Mouse (Mus musculus) liver, embryonic 14.5 days (tissue): ENCODE data around the gene Stard13. TPM values are rescaled to one million over a fixed set of nuclear protein-coding genes. Genes with fewer than 3 reads are reported as not detected.

ENCODE experiments used
- ATAC-seq: fragments of 200-750 bp; cut with Nextera tagmentation; 2 replicates; pipeline ENCODE4 v1.8.0; 2017; ENCODE audit warnings: moderate number of reproducible peaks, mild to moderate bottlenecking, moderate library complexity; ENCODE audit not compliant: insufficient read depth
- DNase-seq, 3 experiments: peaks; one replicate each; pipeline ENCODE4 v3.0.0-alpha.2; 2012 to 2013; ENCODE audit warnings: low read depth in 3 of 3, low spot score in 3 of 3
- H3K27ac ChIP-seq: fragments of 300-500 bp; sonication (generic); 2 replicates; pipeline ENCODE4 v1.5.1; 2014; ENCODE audit warnings: moderate library complexity, mild to moderate bottlenecking, control low read depth, inconsistent platforms
- H3K27me3 ChIP-seq: fragments of 300-500 bp; sonication (generic); 2 replicates; pipeline ENCODE4 v1.6.1; 2014; ENCODE audit warnings: mild to moderate bottlenecking, low read length, moderate library complexity; ENCODE audit not compliant: control insufficient read depth, insufficient read depth
- H3K36me3 ChIP-seq: fragments of 300-500 bp; sonication (generic); replicated peaks from 2 replicates; pipeline ENCODE4 v1.6.1; 2014; ENCODE audit warnings: low read depth; ENCODE audit not compliant: control insufficient read depth, insufficient read depth
- H3K4me1 ChIP-seq, 2 experiments: fragments of 200-500 bp in 1 of 2; fragments of 300-500 bp in 1 of 2; sonication (generic) in 1 of 2; replicated peaks; 2 replicates each; pipeline ENCODE4 v1.6.1; 2012 to 2014; ENCODE audit warnings: antibody characterized with exemption in 1 of 2, inconsistent platforms in 1 of 2, low read length in 1 of 2; ENCODE audit not compliant: control insufficient read depth in 2 of 2, insufficient read depth in 2 of 2
- H3K4me2 ChIP-seq: fragments of 300-500 bp; sonication (generic); 2 replicates; pipeline ENCODE4 v1.6.1; 2014; ENCODE audit warnings: low read depth, mild to moderate bottlenecking, control low read depth, moderate library complexity
- H3K4me3 ChIP-seq, 2 experiments: fragments of 200-500 bp in 1 of 2; fragments of 300-500 bp in 1 of 2; sonication (generic) in 1 of 2; 2 replicates each; pipeline ENCODE4 v1.5.1; 2012 to 2014; ENCODE audit warnings: low read depth in 2 of 2, low read length in 2 of 2, mild to moderate bottlenecking in 2 of 2, control low read depth in 1 of 2, inconsistent platforms in 1 of 2, moderate library complexity in 1 of 2; ENCODE audit not compliant: insufficient read depth in 1 of 2
- H3K9ac ChIP-seq: fragments of 300-500 bp; sonication (generic); replicated peaks from 2 replicates; pipeline ENCODE4 v1.6.1; 2014; ENCODE audit warnings: mild to moderate bottlenecking, control low read depth, moderate library complexity
- H3K9me3 ChIP-seq: fragments of 300-500 bp; sonication (generic); 2 replicates; pipeline ENCODE4 v1.6.1; 2016; ENCODE audit warnings: low read length, mixed read lengths; ENCODE audit not compliant: control insufficient read depth
- CTCF ChIP-seq: IDR thresholded peaks from 2 replicates; pipeline ENCODE4 v1.5.1; 2016; ENCODE audit warnings: antibody characterized with exemption, low read depth, control low read depth
- EP300 ChIP-seq: IDR thresholded peaks from 2 replicates; pipeline ENCODE4 v1.6.1; 2016; ENCODE audit warnings: antibody characterized with exemption, low read depth
- WGBS: fragments of 180-500 bp; shearing (Covaris S2); extraction: QIAGEN DNeasy Blood & Tissue Kit; methylation state at CpG from one replicate; pipeline ENCODE4 v1.1.7; 2014; ENCODE audit not compliant: insufficient replicate concordance; 5-methylcytosine and 5-hydroxymethylcytosine counted together
- polyA plus RNA-seq, 2 experiments: library from polyadenylated mRNA; depleted of rRNA in 1 of 2; stranded (reverse) in 1 of 2; unstranded in 1 of 2; fragments of >200 nt; fragmentation: Nextera tagmentation in 1 of 2; extraction: Ambion mirVana in 1 of 2; gene quantifications; 2 replicates each; pipeline versions ENCODE4 v1.2.1 to v1.2.3; 2012 to 2014

Stard13 gene
- polyA plus RNA-seq, 2 experiments, result 0.56 to 1.1 TPM

GRCm38 (mm10) chr5:151185286-151185856 lies 48.3 kb downstream of the Stard13 start:
- TF ChIP-seq EP300, result no peak
- no peak for TF ChIP-seq CTCF
- WGBS, result 26% methylated on average over 8 of the region's 8 CpGs
- no peak overlapping the region for H3K27ac ChIP-seq
- ATAC-seq (no peak), DNase-seq (no peak)
- H3K27me3 ChIP-seq, result no peaks in the 10 kb centered on the region
- no peak overlapping the region for H3K9ac ChIP-seq
- no peak overlapping the region for H3K4me2 ChIP-seq
- no peak overlapping the region for H3K4me3 ChIP-seq
- no peaks in the 10 kb centered on the region for H3K9me3 ChIP-seq
- H3K4me1 ChIP-seq, result peaks cover 0 to 4% of the 10 kb centered on the region in 2 experiments; a peak in 1 of 4 replicates
- H3K36me3 ChIP-seq, result no peaks in the 10 kb centered on the region

- Histone ChIP-seq H3K9ac (no peak overlapping the region), H3K4me1 (peaks cover 0 to 2% of the 10 kb centered on the region in 2 experiments; a peak in 1 of 4 replicates), H3K27ac (no peak overlapping the region), H3K4me3 (no peak overlapping the region), H3K4me2 (no peak overlapping the region), H3K27me3 (no peaks in the 10 kb centered on the region), H3K9me3 (no peaks in the 10 kb centered on the region), H3K36me3 (no peaks in the 10 kb centered on the region)
- WGBS, result 45% methylated on average over 11 of the region's 11 CpGs
- DNase-seq (no peak), ATAC-seq (no peak)
- no peak for TF ChIP-seq CTCF
- TF ChIP-seq EP300, result no peak
Measured at GRCm38 (mm10) chr5:151183656-151184240, 49.9 kb downstream of the Stard13 start.

- ATAC-seq, result no peak
- WGBS, result 77% methylated on average over 8 of the region's 8 CpGs
- Histone ChIP-seq H3K36me3 (no peaks in the 10 kb centered on the region), H3K27me3 (no peaks in the 10 kb centered on the region), H3K9me3 (no peaks in the 10 kb centered on the region), H3K4me3 (no peak overlapping the region), H3K27ac (no peak overlapping the region), H3K4me2 (no peak overlapping the region), H3K4me1 (no peaks in the 10 kb centered on the region; a peak in 1 of 4 replicates), H3K9ac (no peak overlapping the region)
- TF ChIP-seq EP300, result no peak
- no peak for TF ChIP-seq CTCF
- DNase-seq, result no peak
Measured at GRCm38 (mm10) chr5:151181288-151181687, 52.3 kb downstream of the Stard13 start.

GRCm38 (mm10) chr5:151180176-151180785 lies 53.4 kb downstream of the Stard13 start:
- no peak for TF ChIP-seq CTCF
- no peak for TF ChIP-seq EP300
- Histone ChIP-seq H3K36me3 (no peaks in the 10 kb centered on the region), H3K9ac (no peak overlapping the region), H3K4me3 (no peak overlapping the region), H3K27me3 (no peaks in the 10 kb centered on the region), H3K4me2 (no peak overlapping the region), H3K4me1 (peaks cover 0 to 6% of the 10 kb centered on the region in 2 experiments; a peak in 2 of 4 replicates), H3K9me3 (no peaks in the 10 kb centered on the region), H3K27ac (no peak overlapping the region)
- WGBS, result 62% methylated on average over 9 of the region's 9 CpGs
- no peak for ATAC-seq
- DNase-seq, result no peak

- TF ChIP-seq EP300 (no peak), CTCF (no peak)
- Histone ChIP-seq H3K4me3 (no peak overlapping the region), H3K9ac (no peak overlapping the region), H3K36me3 (no peaks in the 10 kb centered on the region), H3K9me3 (no peaks in the 10 kb centered on the region), H3K27me3 (no peaks in the 10 kb centered on the region), H3K4me2 (no peak overlapping the region), H3K27ac (no peak overlapping the region), H3K4me1 (peaks cover 0 to 14% of the 10 kb centered on the region in 2 experiments; a peak in 2 of 4 replicates)
- WGBS, result 59% methylated on average over 3 of the region's 3 CpGs
- ATAC-seq (no peak), DNase-seq (no peak)
Measured at GRCm38 (mm10) chr5:151177171-151177570, 56.5 kb downstream of the Stard13 start.
